ENCODE assay signal across 8 mouse cellular contexts in genomic region chr8:25353822-25354770, GRCm38 (mm10).
DNase-seq lines count a peak whose midpoint lies in the region; ATAC-seq lines count a peak whose summit lies in the region.

No protein-coding gene starts in this region.

- H3K36me3 ChIP-seq in heart, embryonic 16.5 days (ENCODE audit: control insufficient read depth, insufficient read depth), result no peaks in the 10 kb centered on the region
- no peaks in the 10 kb centered on the region for H3K36me3 ChIP-seq in hindbrain, embryonic 13.5 days
- H3K36me3 ChIP-seq in midbrain, embryonic 11.5 days (ENCODE audit: control insufficient read depth, insufficient read depth, low read length), result no peaks in the 10 kb centered on the region

- peak overlapping the region; percentile 59 for H3K4me2 ChIP-seq in heart, embryonic 16.5 days (ENCODE audit: low read depth, low read length)
- H3K4me2 ChIP-seq in hindbrain, embryonic 13.5 days, result peak overlapping the region; percentile 46
- H3K4me2 ChIP-seq in midbrain, embryonic 11.5 days, result peak overlapping the region; percentile 32

- no peak for ATAC-seq in heart, embryonic 16.5 days (replicated peaks; ENCODE audit: extremely low read depth, insufficient read depth, low FRiP score)
- peak; percentile 32; the same call in 1 of the 2 replicates for ATAC-seq in hindbrain, embryonic 13.5 days (ENCODE audit: low FRiP score)
- ATAC-seq in midbrain, embryonic 11.5 days (ENCODE audit: low FRiP score), result no peak

- 0 out of 2 replicates have a peak, but pooled peaks cover 3% of the 10 kb centered on the region for H3K4me1 ChIP-seq in heart, embryonic 16.5 days (ENCODE audit: control insufficient read depth, insufficient read depth, low read length)
- H3K4me1 ChIP-seq in hindbrain, embryonic 13.5 days (replicated peaks), result peaks cover 14% of the 10 kb centered on the region
- no peaks in the 10 kb centered on the region; the same call in 1 of the 2 replicates for H3K4me1 ChIP-seq in midbrain, embryonic 11.5 days (ENCODE audit: control insufficient read depth, insufficient read depth, low read length)

- 0 out of 2 replicates have a peak, but pooled peaks cover 2% of the 10 kb centered on the region for H3K9me3 ChIP-seq in heart, embryonic 16.5 days (replicated peaks; ENCODE audit: control insufficient read depth, low read length)
- H3K9me3 ChIP-seq in hindbrain, embryonic 13.5 days, result no peaks in the 10 kb centered on the region
- H3K9me3 ChIP-seq in midbrain, embryonic 11.5 days (ENCODE audit: control insufficient read depth, low read length), result no peaks in the 10 kb centered on the region

- no peak overlapping the region for H3K27ac ChIP-seq in heart, embryonic 16.5 days (ENCODE audit: low read length)
- H3K27ac ChIP-seq in hindbrain, embryonic 13.5 days, result peak overlapping the region; percentile 45
- H3K27ac ChIP-seq in midbrain, embryonic 11.5 days (ENCODE audit: low read depth, low read length), result no peak overlapping the region

- H3K4me3 ChIP-seq in heart, embryonic 16.5 days (ENCODE audit: low read length), result peak overlapping the region; percentile 38
- peak overlapping the region; percentile 19; the same call in 1 of the 2 replicates for H3K4me3 ChIP-seq in hindbrain, embryonic 13.5 days
- no peak overlapping the region; the same call in 1 of the 2 replicates for H3K4me3 ChIP-seq in midbrain, embryonic 11.5 days (ENCODE audit: low read depth, low read length)

- peaks cover 16% of the 10 kb centered on the region for H3K27me3 ChIP-seq in heart, embryonic 16.5 days (ENCODE audit: control insufficient read depth, insufficient read depth, low read length)
- H3K27me3 ChIP-seq in hindbrain, embryonic 13.5 days, result peaks cover 30% of the 10 kb centered on the region
- peaks cover 6% of the 10 kb centered on the region; the same call in 1 of the 2 replicates for H3K27me3 ChIP-seq in midbrain, embryonic 11.5 days (ENCODE audit: control insufficient read depth, insufficient read depth, low read length)

- WGBS in heart, embryonic 16.5 days, result 11% methylated on average over 27 of the region's 27 CpGs
- WGBS in hindbrain, embryonic 13.5 days, result 13% methylated on average over 27 of the region's 27 CpGs
- WGBS in midbrain, embryonic 11.5 days, result 9% methylated on average over 27 of the region's 27 CpGs

- DNase-seq in heart, postnatal 4 days, result no peak
- DNase-seq in cerebellum, postnatal 36 days, result peak; percentile 31 to 43
- peak; percentile 91 for DNase-seq in midbrain, embryonic 11.5 days (ENCODE audit: low spot score, missing footprints)
- no peak for DNase-seq in spleen, postnatal 14 days (ENCODE audit: low spot score in 2 of 2)
- DNase-seq in left cerebral cortex, adult 8-10 months (ENCODE audit: low spot score in 2 of 2), result no peak
- no peak for DNase-seq in urinary bladder, postnatal 25 days (ENCODE audit: low spot score)

- peak overlapping the region; percentile 21; the same call in 1 of the 2 replicates for H3K9ac ChIP-seq in heart, embryonic 16.5 days (ENCODE audit: low read length)
- peak overlapping the region; percentile 51 for H3K9ac ChIP-seq in hindbrain, embryonic 13.5 days
- no peak overlapping the region for H3K9ac ChIP-seq in midbrain, embryonic 11.5 days (ENCODE audit: low read length)

Comparison
In these comparisons a context has a peak if more than half of its experiments do, and no peak if none do; other contexts are left out.
1. DNase-seq: peak in cerebellum, postnatal 36 days (2 of 2) and midbrain, embryonic 11.5 days (single experiment); none in heart, postnatal 4 days (single experiment), spleen, postnatal 14 days (0 of 2), left cerebral cortex, adult 8-10 months (0 of 2) and urinary bladder, postnatal 25 days (single experiment).
2. Peak in every context shown above with its lines, with median percentiles within 50 percentile points of each other: H3K4me2 ChIP-seq.